Mouse (Mus musculus): Measurements from ENCODE around the gene Agpat1. TPM values are rescaled to one million over a fixed set of nuclear protein-coding genes. Genes with fewer than 3 reads are reported as not detected.

The Agpat1 gene
- polyA plus RNA-seq, 1 experiment from 2014 or later, result 56.1 TPM

- ATAC-seq (replicated peaks; ENCODE audit: low FRiP score, low read depth), result no peak
- Histone ChIP-seq H3K27me3 (ENCODE audit: insufficient read depth, low read length) (no peaks in the 10 kb centered on the region), H3K27ac (no peak overlapping the region), H3K9ac (ENCODE audit: low read depth, low read length) (no peak overlapping the region), H3K4me3 (replicated peaks; ENCODE audit: low read depth, low read length) (no peak overlapping the region), H3K9me3 (replicated peaks; ENCODE audit: low read length) (no peaks in the 10 kb centered on the region), H3K36me3 (ENCODE audit: insufficient read depth, low read length) (peaks cover under 1% of the 10 kb centered on the region; the same call in 1 of the 2 replicates), H3K4me2 (ENCODE audit: low read length) (no peak overlapping the region), H3K4me1 (replicated peaks; ENCODE audit: insufficient read depth, low read length) (peaks cover 24% of the 10 kb centered on the region)
- no peak for TF ChIP-seq CTCF (IDR thresholded peaks at IDR 0.05; ENCODE audit: low read depth)
- WGBS, result 83% methylated on average over 10 of the region's 10 CpGs
- no peak for DNase-seq (ENCODE audit: low spot score)
Measured at GRCm38 (mm10) chr17:34643944-34644343, 39.9 kb downstream of the Agpat1 start.

GRCm38 (mm10) chr17:34644608-34645007, 40.5 kb downstream of the Agpat1 start, which contains the start of gene Fkbpl:
TSS of gene Fkbpl (plus strand) at chr17:34644764.
- DNase-seq (ENCODE audit: low spot score), result peak; percentile 98
- Histone ChIP-seq H3K4me2 (ENCODE audit: low read length) (peak within 1 kb of the TSS; percentile 77), H3K27me3 (ENCODE audit: insufficient read depth, low read length) (no peaks in the 10 kb centered on the region), H3K4me3 (replicated peaks; ENCODE audit: low read depth, low read length) (peak within 1 kb of the TSS; percentile 51), H3K4me1 (replicated peaks; ENCODE audit: insufficient read depth, low read length) (peaks cover 24% of the 10 kb centered on the region), H3K9me3 (replicated peaks; ENCODE audit: low read length) (no peaks in the 10 kb centered on the region), H3K36me3 (ENCODE audit: insufficient read depth, low read length) (peaks cover 8% of the 10 kb centered on the region; the same call in 1 of the 2 replicates), H3K27ac (peak within 1 kb of the TSS; percentile 79), H3K9ac (ENCODE audit: low read depth, low read length) (peak within 1 kb of the TSS; percentile 61)
- no peak for TF ChIP-seq CTCF (IDR thresholded peaks at IDR 0.05; ENCODE audit: low read depth)
- WGBS, result under 1% methylated on average over 16 of the region's 16 CpGs
- peak; percentile 76 for ATAC-seq (replicated peaks; ENCODE audit: low FRiP score, low read depth)

- Histone ChIP-seq H3K4me1 (replicated peaks; ENCODE audit: insufficient read depth, low read length) (peaks cover 24% of the 10 kb centered on the region), H3K9ac (ENCODE audit: low read depth, low read length) (peak overlapping the region; percentile 61), H3K27ac (peak overlapping the region; percentile 79; the same call in 1 of the 2 replicates), H3K4me2 (ENCODE audit: low read length) (peak overlapping the region; percentile 77), H3K4me3 (replicated peaks; ENCODE audit: low read depth, low read length) (peak overlapping the region; percentile 51), H3K27me3 (ENCODE audit: insufficient read depth, low read length) (no peaks in the 10 kb centered on the region), H3K9me3 (replicated peaks; ENCODE audit: low read length) (no peaks in the 10 kb centered on the region), H3K36me3 (ENCODE audit: insufficient read depth, low read length) (peaks cover 12% of the 10 kb centered on the region; the same call in 1 of the 2 replicates)
- no peak for TF ChIP-seq CTCF (IDR thresholded peaks at IDR 0.05; ENCODE audit: low read depth)
- ATAC-seq (replicated peaks; ENCODE audit: low FRiP score, low read depth) (no peak), DNase-seq (ENCODE audit: low spot score) (no peak)
- 56% methylated on average over 10 of the region's 10 CpGs for WGBS
Measured at GRCm38 (mm10) chr17:34645256-34645829, 41.3 kb downstream of the Agpat1 start.

GRCm38 (mm10) chr17:34645831-34646511, 41.9 kb downstream of the Agpat1 start:
- peaks cover 18% of the 10 kb centered on the region; the same call in 1 of the 2 replicates for H3K36me3 ChIP-seq (ENCODE audit: insufficient read depth, low read length)
- H3K27me3 ChIP-seq (ENCODE audit: insufficient read depth, low read length), result no peaks in the 10 kb centered on the region
- H3K4me2 ChIP-seq (ENCODE audit: low read length), result peak overlapping the region; percentile 77
- WGBS, result 87% methylated on average over 30 of the region's 30 CpGs
- no peak overlapping the region for H3K27ac ChIP-seq
- H3K9me3 ChIP-seq (replicated peaks; ENCODE audit: low read length), result no peaks in the 10 kb centered on the region
- no peak for DNase-seq (ENCODE audit: low spot score)
- peaks cover 19% of the 10 kb centered on the region for H3K4me1 ChIP-seq (replicated peaks; ENCODE audit: insufficient read depth, low read length)
- no peak for TF ChIP-seq CTCF (IDR thresholded peaks at IDR 0.05; ENCODE audit: low read depth)
- no peak overlapping the region for H3K4me3 ChIP-seq (replicated peaks; ENCODE audit: low read depth, low read length)
- ATAC-seq (replicated peaks; ENCODE audit: low FRiP score, low read depth), result no peak
- H3K9ac ChIP-seq (ENCODE audit: low read depth, low read length), result no peak overlapping the region

GRCm38 (mm10) chr17:34646906-34647787, 43.1 kb downstream of the Agpat1 start, which contains the start of gene Atf6b:
TSS of gene Atf6b (plus strand) at chr17:34647146.
- under 1% methylated on average over 60 of the region's 66 CpGs for WGBS
- Histone ChIP-seq H3K4me1 (replicated peaks; ENCODE audit: insufficient read depth, low read length) (peaks cover 15% of the 10 kb centered on the region), H3K27ac (peak within 1 kb of the TSS; percentile 69), H3K36me3 (ENCODE audit: insufficient read depth, low read length) (peaks cover 29% of the 10 kb centered on the region), H3K4me2 (ENCODE audit: low read length) (peak within 1 kb of the TSS; percentile 83), H3K9me3 (replicated peaks; ENCODE audit: low read length) (no peaks in the 10 kb centered on the region), H3K9ac (ENCODE audit: low read depth, low read length) (peak within 1 kb of the TSS; percentile 85), H3K27me3 (ENCODE audit: insufficient read depth, low read length) (no peaks in the 10 kb centered on the region), H3K4me3 (replicated peaks; ENCODE audit: low read depth, low read length) (peak within 1 kb of the TSS; percentile 99)
- DNase-seq (ENCODE audit: low spot score) (peak; percentile 99), ATAC-seq (replicated peaks; ENCODE audit: low FRiP score, low read depth) (peak; percentile 96)
- no peak; the same call in 1 of the 2 replicates for TF ChIP-seq CTCF (IDR thresholded peaks at IDR 0.05; ENCODE audit: low read depth)

Data from kidney, postnatal 0 days (tissue).